Mouse (Mus musculus): ENCODE measurements around the gene B3gnt6. TPM values are rescaled to one million over a fixed set of nuclear protein-coding genes. Genes with fewer than 3 reads are reported as not detected.
A peak's percentile ranks its signal among the peaks of the same experiment; 100 is the strongest.
"Not testable (repeated sequence)": the region's sequence is repeated elsewhere in the genome, so short reads cannot be mapped to it uniquely, and the experiment has no call there.

Gene B3gnt6
- polyA plus RNA-seq, 1 experiment from 2014 or later = not detected

- Histone ChIP-seq H3K27me3 (peaks cover 54% of the 10 kb centered on the region), H3K36me3 (replicated peaks) (no peaks in the 10 kb centered on the region), H3K4me2 (no peak overlapping the region), H3K4me1 (replicated peaks) (peaks cover 30% of the 10 kb centered on the region), H3K9me3 (replicated peaks) (no peaks in the 10 kb centered on the region), H3K4me3 (replicated peaks) (no peak overlapping the region), H3K9ac (no peak overlapping the region), H3K27ac (replicated peaks) (no peak overlapping the region)
- 55% methylated on average over 17 of the region's 17 CpGs for WGBS (ENCODE audit: insufficient replicate concordance)
- 0 out of 2 replicates have a peak, but pooled peaks have one; percentile 13 for ATAC-seq (ENCODE audit: insufficient read depth)
These were observed 7.6 kb downstream of the B3gnt6 start for GRCm38 (mm10) chr7:98191571-98192250.

GRCm38 (mm10) chr7:98190578-98190977, 8.7 kb downstream of the B3gnt6 start:
- H3K4me1 ChIP-seq (replicated peaks) = peaks cover 30% of the 10 kb centered on the region
- H3K27me3 ChIP-seq = peaks cover 42% of the 10 kb centered on the region
- H3K9ac ChIP-seq = no peak overlapping the region
- WGBS (ENCODE audit: insufficient replicate concordance) = 56% methylated on average over 1 of the region's 1 CpGs
- no peaks in the 10 kb centered on the region for H3K9me3 ChIP-seq (replicated peaks)
- H3K36me3 ChIP-seq (replicated peaks) = no peaks in the 10 kb centered on the region
- H3K27ac ChIP-seq (replicated peaks) = no peak overlapping the region
- no peak overlapping the region for H3K4me3 ChIP-seq (replicated peaks)
- ATAC-seq (ENCODE audit: insufficient read depth) = no peak
- H3K4me2 ChIP-seq = no peak overlapping the region

- Histone ChIP-seq H3K4me3 (replicated peaks) (no peak overlapping the region), H3K4me1 (replicated peaks) (peaks cover 30% of the 10 kb centered on the region), H3K9ac (no peak overlapping the region), H3K27me3 (peaks cover 34% of the 10 kb centered on the region), H3K4me2 (no peak overlapping the region), H3K36me3 (replicated peaks) (no peaks in the 10 kb centered on the region), H3K27ac (replicated peaks) (peak overlapping the region; percentile 42), H3K9me3 (replicated peaks) (no peaks in the 10 kb centered on the region)
- 0 out of 2 replicates have a peak, but pooled peaks have one; percentile 14 for ATAC-seq (ENCODE audit: insufficient read depth)
- 26% methylated on average over 3 of the region's 3 CpGs for WGBS (ENCODE audit: insufficient replicate concordance)
These were observed 9.5 kb downstream of the B3gnt6 start for GRCm38 (mm10) chr7:98189745-98190144.

GRCm38 (mm10) chr7:98188680-98189079, 10.6 kb downstream of the B3gnt6 start:
- Histone ChIP-seq H3K4me2 (no peak overlapping the region), H3K9me3 (replicated peaks) (no peaks in the 10 kb centered on the region), H3K4me1 (replicated peaks) (peaks cover 21% of the 10 kb centered on the region), H3K4me3 (replicated peaks) (no peak overlapping the region), H3K9ac (no peak overlapping the region), H3K36me3 (replicated peaks) (no peaks in the 10 kb centered on the region), H3K27ac (replicated peaks) (no peak overlapping the region), H3K27me3 (peaks cover 23% of the 10 kb centered on the region)
- 68% methylated on average over 2 of the region's 2 CpGs for whole genome bisulfite sequencing (ENCODE audit: insufficient replicate concordance)
- ATAC-seq (ENCODE audit: insufficient read depth) = no peak

- peaks cover 16% of the 10 kb centered on the region for H3K4me1 ChIP-seq (replicated peaks)
- H3K4me3 ChIP-seq (replicated peaks) = no peak overlapping the region
- H3K27me3 ChIP-seq = peaks cover 19% of the 10 kb centered on the region
- no peak overlapping the region for H3K27ac ChIP-seq (replicated peaks)
- no peaks in the 10 kb centered on the region for H3K9me3 ChIP-seq (replicated peaks)
- H3K4me2 ChIP-seq = no peak overlapping the region
- no peaks in the 10 kb centered on the region for H3K36me3 ChIP-seq (replicated peaks)
- WGBS (ENCODE audit: insufficient replicate concordance) = 83% methylated on average over 2 of the region's 2 CpGs
- ATAC-seq (ENCODE audit: insufficient read depth) = no peak
- H3K9ac ChIP-seq = no peak overlapping the region
These were observed 11.0 kb downstream of the B3gnt6 start for GRCm38 (mm10) chr7:98188238-98188637.

GRCm38 (mm10) chr7:98187332-98187731, 11.9 kb downstream of the B3gnt6 start:
- not testable (repeated sequence) for H3K27me3 ChIP-seq; H3K9ac ChIP-seq; H3K4me3 ChIP-seq (replicated peaks); H3K4me2 ChIP-seq; H3K36me3 ChIP-seq (replicated peaks); H3K27ac ChIP-seq (replicated peaks); H3K9me3 ChIP-seq (replicated peaks); ATAC-seq (ENCODE audit: insufficient read depth)
- WGBS (ENCODE audit: insufficient replicate concordance) = 39% methylated on average over 3 of the region's 3 CpGs
- peaks cover 15% of the 10 kb centered on the region for H3K4me1 ChIP-seq (replicated peaks)

GRCm38 (mm10) chr7:98186637-98187036, 12.6 kb downstream of the B3gnt6 start:
- Histone ChIP-seq H3K4me2 (no peak overlapping the region), H3K36me3 (replicated peaks) (no peaks in the 10 kb centered on the region)
- 70% methylated on average over 8 of the region's 8 CpGs for WGBS (ENCODE audit: insufficient replicate concordance)

GRCm38 (mm10) chr7:98185326-98185725, 14.0 kb downstream of the B3gnt6 start:
- 72% methylated on average over 6 of the region's 6 CpGs for WGBS (ENCODE audit: insufficient replicate concordance)
- Histone ChIP-seq H3K9ac (no peak overlapping the region), H3K27ac (replicated peaks) (no peak overlapping the region), H3K36me3 (replicated peaks) (no peaks in the 10 kb centered on the region), H3K4me2 (no peak overlapping the region), H3K4me3 (replicated peaks) (no peak overlapping the region), H3K9me3 (replicated peaks) (no peaks in the 10 kb centered on the region), H3K27me3 (no peaks in the 10 kb centered on the region), H3K4me1 (replicated peaks) (peaks cover 12% of the 10 kb centered on the region)
- ATAC-seq (ENCODE audit: insufficient read depth) = no peak

More at GRCm38 (mm10) chr7:98186637-98187036, 12.6 kb downstream of the B3gnt6 start:
- no peak overlapping the region for H3K9ac ChIP-seq
- H3K4me3 ChIP-seq (replicated peaks) = no peak overlapping the region
- peaks cover 3% of the 10 kb centered on the region for H3K27me3 ChIP-seq
- H3K27ac ChIP-seq (replicated peaks) = no peak overlapping the region
- peaks cover 15% of the 10 kb centered on the region for H3K4me1 ChIP-seq (replicated peaks)
- no peak for ATAC-seq (ENCODE audit: insufficient read depth)
- H3K9me3 ChIP-seq (replicated peaks) = no peaks in the 10 kb centered on the region

GRCm38 (mm10) chr7:98178560-98179231, 20.6 kb downstream of the B3gnt6 start:
- Histone ChIP-seq H3K27ac (replicated peaks) (peak overlapping the region; percentile 97), H3K36me3 (replicated peaks) (no peaks in the 10 kb centered on the region), H3K27me3 (no peaks in the 10 kb centered on the region), H3K4me1 (replicated peaks) (peaks cover 59% of the 10 kb centered on the region), H3K9ac (peak overlapping the region; percentile 86), H3K4me2 (peak overlapping the region; percentile 88), H3K9me3 (replicated peaks) (no peaks in the 10 kb centered on the region), H3K4me3 (replicated peaks) (peak overlapping the region; percentile 96)
- peak; percentile 3 for ATAC-seq (ENCODE audit: insufficient read depth)
- 75% methylated on average over 5 of the region's 5 CpGs for WGBS (ENCODE audit: insufficient replicate concordance)

- Histone ChIP-seq H3K9ac (peak within 1 kb of the TSS; percentile 86), H3K4me2 (peak within 1 kb of the TSS; percentile 88), H3K4me1 (replicated peaks) (peaks cover 65% of the 10 kb centered on the region), H3K36me3 (replicated peaks) (no peaks in the 10 kb centered on the region), H3K27me3 (no peaks in the 10 kb centered on the region), H3K9me3 (replicated peaks) (no peaks in the 10 kb centered on the region), H3K4me3 (replicated peaks) (peak within 1 kb of the TSS; percentile 96), H3K27ac (replicated peaks) (peak within 1 kb of the TSS; percentile 97)
- ATAC-seq (ENCODE audit: insufficient read depth) = peak; percentile 68
- under 1% methylated on average over 44 of the region's 44 CpGs for WGBS (ENCODE audit: insufficient replicate concordance)
These were observed 21.2 kb downstream of the B3gnt6 start, which contains the start of gene Capn5 for GRCm38 (mm10) chr7:98177929-98178559. TSS of gene Capn5 (minus strand) at chr7:98178274.

GRCm38 (mm10) chr7:98177566-98177928, 21.7 kb downstream of the B3gnt6 start:
- H3K27ac ChIP-seq (replicated peaks) = peak overlapping the region; percentile 97
- H3K9ac ChIP-seq = peak overlapping the region; percentile 86
- ATAC-seq (ENCODE audit: insufficient read depth) = no peak
- peak overlapping the region; percentile 96 for H3K4me3 ChIP-seq (replicated peaks)
- no peaks in the 10 kb centered on the region for H3K36me3 ChIP-seq (replicated peaks)
- WGBS (ENCODE audit: insufficient replicate concordance) = 1% methylated on average over 9 of the region's 9 CpGs
- peaks cover 70% of the 10 kb centered on the region for H3K4me1 ChIP-seq (replicated peaks)
- H3K27me3 ChIP-seq = no peaks in the 10 kb centered on the region
- H3K4me2 ChIP-seq = peak overlapping the region; percentile 88
- H3K9me3 ChIP-seq (replicated peaks) = no peaks in the 10 kb centered on the region
